Mouse (Mus musculus) ES-E14 (cell line): ENCODE results near the gene Ctnnd1. TPM values are rescaled to one million over a fixed set of nuclear protein-coding genes. Genes with fewer than 3 reads are reported as not detected.

Experiments used
- DNase-seq: peaks from one replicate; pipeline ENCODE4 v3.0.0-alpha.2; 2013; ENCODE audit warnings: low read depth, low spot score
- H3K27ac ChIP-seq: 2 replicates; pipeline ENCODE4 v1.5.1; 2012; ENCODE audit warnings: low read depth, mild to moderate bottlenecking, low read length, moderate library complexity, mixed read lengths; ENCODE audit not compliant: poor library complexity, insufficient read depth, severe bottlenecking
- H3K36me3 ChIP-seq: 2 replicates; pipeline ENCODE4 v1.6.1; 2012; ENCODE audit warnings: mild to moderate bottlenecking, low read length, moderate library complexity, mixed read lengths; ENCODE audit not compliant: control insufficient read depth, poor library complexity, insufficient read depth, severe bottlenecking
- H3K4me1 ChIP-seq, 2 experiments: fragments of 150-350 bp in 1 of 2; sonication (generic) in 1 of 2; 2 replicates each; pipeline ENCODE4 v1.6.1; 2012; ENCODE audit warnings: low read length in 2 of 2, mild to moderate bottlenecking in 1 of 2, mixed read lengths in 1 of 2; ENCODE audit not compliant: control insufficient read depth in 2 of 2, insufficient read depth in 2 of 2, poor library complexity in 1 of 2
- H3K4me3 ChIP-seq, 2 experiments: fragments of 150-350 bp in 1 of 2; sonication (generic) in 1 of 2; 2 replicates each; pipeline ENCODE4 v1.5.1; 2012; ENCODE audit warnings: low read length in 2 of 2, low read depth in 1 of 2, mild to moderate bottlenecking in 1 of 2, mixed read lengths in 1 of 2; ENCODE audit not compliant: insufficient read depth in 1 of 2, poor library complexity in 1 of 2, severe bottlenecking in 1 of 2
- H3K9ac ChIP-seq: 2 replicates; pipeline ENCODE4 v1.6.1; 2012; ENCODE audit warnings: low read depth, mild to moderate bottlenecking, low read length, mixed read lengths; ENCODE audit not compliant: poor library complexity, insufficient read depth, severe bottlenecking
- H3K9me3 ChIP-seq: fragments of 150-350 bp; sonication (generic); 2 replicates; pipeline ENCODE4 v1.6.1; 2012; ENCODE audit warnings: low read depth, mild to moderate bottlenecking, low read length; ENCODE audit not compliant: control insufficient read depth, insufficient read depth
- CHD2 ChIP-seq: IDR thresholded peaks from 2 replicates; pipeline ENCODE4 v1.6.1; 2014; ENCODE audit warnings: mild to moderate bottlenecking, low read depth, low read length, inconsistent platforms
- HCFC1 ChIP-seq: IDR thresholded peaks from 2 replicates; pipeline ENCODE4 v1.6.1; 2012; ENCODE audit warnings: low read length, inconsistent platforms, borderline replicate concordance; ENCODE audit not compliant: insufficient read depth
- MAFK ChIP-seq: IDR thresholded peaks from 2 replicates; pipeline ENCODE4 v1.6.1; 2014; ENCODE audit warnings: mild to moderate bottlenecking, low read depth, low read length, inconsistent platforms; ENCODE audit not compliant: insufficient read depth
- ZC3H11A ChIP-seq: IDR thresholded peaks from 2 replicates; pipeline ENCODE4 v1.6.1; 2012; ENCODE audit warnings: low read depth, mild to moderate bottlenecking, inconsistent platforms, low read length, borderline replicate concordance
- ZNF384 ChIP-seq: IDR thresholded peaks from 2 replicates; pipeline ENCODE4 v1.6.1; 2012; ENCODE audit warnings: low read depth, low read length, inconsistent platforms
- in situ Hi-C, 2 experiments: fragments of 600-800 bp; cut with MboI; formaldehyde crosslinking; loops; one replicate each; pipeline ENCODE4 v1.15.1; 2025; ENCODE audit warnings: low sequenced_read_pairs in 2 of 2, inconsistent platforms in 1 of 2; ENCODE audit not compliant: unreplicated experiment in 2 of 2
- total RNA-seq: library from RNA; depleted of rRNA; stranded (reverse); fragments of 300-350 nt; gene quantifications from 2 replicates; pipeline ENCODE4 v1.2.3, GENCODE M21; 2012

Ctnnd1 gene
- total RNA-seq, 1 experiment: 51.5 TPM

DNA sequence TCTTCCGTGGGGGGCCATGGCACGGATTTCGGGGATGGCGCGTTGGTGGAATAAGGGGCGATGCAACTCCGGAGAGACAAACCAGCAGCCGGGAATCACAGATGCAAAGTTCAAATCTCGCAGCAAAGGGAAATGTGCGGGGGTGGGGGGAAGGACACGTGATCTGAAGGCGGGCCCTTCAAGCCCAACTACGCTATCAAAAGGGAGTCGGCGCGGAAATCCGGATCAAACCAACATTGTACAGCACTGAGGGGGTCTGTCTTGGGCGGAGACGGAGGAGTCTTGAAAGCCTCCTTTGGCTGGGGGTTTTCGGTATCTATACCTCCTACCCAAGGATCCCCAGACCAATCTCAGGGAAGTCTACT lies 20.0 kb upstream of the Ctnnd1 start, which contains the start of gene Selenoh:
Gene Selenoh (minus strand): TSS at position 202 of the 365 bp plus-strand sequence.
- in situ Hi-C loops: no loop called here
- TF ChIP-seq CHD2 (peak; percentile 90), MAFK (no peak)
- peaks cover 33% of the 10 kb centered on the region for H3K36me3 ChIP-seq

GRCm38 (mm10) chr2:84669828-84670568 lies 19.4 kb upstream of the Ctnnd1 start:
- TF ChIP-seq CHD2 (no peak), ZNF384 (no peak), HCFC1 (no peak), ZC3H11A (no peak), MAFK (no peak)
- in situ Hi-C loops: loop anchor here in 1 of 2 experiments (10.0 kb wide), 1 partner anchor 205 kb away; no protein-coding TSS in a partner anchor
- peaks cover 31% of the 10 kb centered on the region for H3K36me3 ChIP-seq
- peak overlapping the region; percentile 99 for H3K27ac ChIP-seq
- peak overlapping the region; percentile 88 to 99 for H3K4me3 ChIP-seq
- no peaks in the 10 kb centered on the region for H3K9me3 ChIP-seq
- DNase-seq: no peak
- H3K9ac ChIP-seq: peak overlapping the region; percentile 100
- H3K4me1 ChIP-seq: peaks cover 0 to 3% of the 10 kb centered on the region in 2 experiments; a peak in 2 of 4 replicates

More for the DNA sequence above, 20.0 kb upstream of the Ctnnd1 start, which contains the start of gene Selenoh:
- peak; percentile 96 for DNase-seq
- no peaks in the 10 kb centered on the region for H3K9me3 ChIP-seq
- peak within 1 kb of the TSS; percentile 88 to 99 for H3K4me3 ChIP-seq
- H3K27ac ChIP-seq: peak within 1 kb of the TSS; percentile 99
- H3K9ac ChIP-seq: peak within 1 kb of the TSS; percentile 100
- H3K4me1 ChIP-seq: peaks cover 0 to 3% of the 10 kb centered on the region in 2 experiments; a peak in 2 of 4 replicates

GRCm38 (mm10) chr2:84666081-84666480 lies 15.5 kb upstream of the Ctnnd1 start:
- Histone ChIP-seq H3K36me3 (peaks cover 13% of the 10 kb centered on the region), H3K27ac (no peak overlapping the region), H3K9me3 (no peaks in the 10 kb centered on the region), H3K4me3 (no peak overlapping the region), H3K9ac (no peak overlapping the region), H3K4me1 (peaks cover 0 to 3% of the 10 kb centered on the region in 2 experiments; a peak in 2 of 4 replicates)
- no peak for TF ChIP-seq CHD2
- no peak for TF ChIP-seq HCFC1
- in situ Hi-C loops: loop anchor here in 1 of 2 experiments (10.0 kb wide), 1 partner anchor 201 kb away; no protein-coding TSS in a partner anchor
- DNase-seq: no peak

- TF ChIP-seq ZC3H11A: peak; percentile 61; the same call in 1 of the 2 replicates
- TF ChIP-seq HCFC1: no peak
- Histone ChIP-seq H3K4me1 (no peaks in the 10 kb centered on the region), H3K4me3 (no peak overlapping the region), H3K27ac (no peak overlapping the region), H3K9me3 (no peaks in the 10 kb centered on the region), H3K36me3 (no peaks in the 10 kb centered on the region; the same call in 1 of the 2 replicates), H3K9ac (no peak overlapping the region)
- DNase-seq: peak; percentile 69
- in situ Hi-C loops: loop anchor here in 1 of 2 experiments (10.0 kb wide), 1 partner anchor 198 kb away; no protein-coding TSS in a partner anchor
These were observed 12.3 kb upstream of the Ctnnd1 start for GRCm38 (mm10) chr2:84662866-84663265.
